Mouse (Mus musculus) MEL (cell line): Measurements from ENCODE around the gene Cpeb3. TPM values are rescaled to one million over a fixed set of nuclear protein-coding genes. Genes with fewer than 3 reads are reported as not detected.

Experiments
- DNase-seq: peaks from one replicate; pipeline ENCODE4 v3.0.0; 2011; ENCODE audit warnings: low read depth, low spot score
- H3K27ac ChIP-seq: 2 replicates; pipeline ENCODE4 v1.5.1; 2012; ENCODE audit warnings: low read depth, mild to moderate bottlenecking, control low read depth, low read length, moderate library complexity; ENCODE audit not compliant: control insufficient read depth
- H3K27me3 ChIP-seq, 2 experiments: fragments of 150-350 bp in 1 of 2; sonication (generic) in 1 of 2; 2 replicates each; pipeline ENCODE4 v1.6.1; 2012; ENCODE audit warnings: low read length in 2 of 2, mild to moderate bottlenecking in 2 of 2, improper control_type of control experiment in 1 of 2, moderate library complexity in 1 of 2; ENCODE audit not compliant: insufficient read depth in 2 of 2, control insufficient read depth in 1 of 2
- H3K36me3 ChIP-seq, 2 experiments: 2 replicates each; pipeline ENCODE4 v1.6.1; 2012 to 2014; ENCODE audit warnings: low read length in 2 of 2, improper control_type of control experiment in 1 of 2, inconsistent platforms in 1 of 2, mild to moderate bottlenecking in 1 of 2; ENCODE audit not compliant: insufficient read depth in 2 of 2, control insufficient read depth in 1 of 2
- H3K4me1 ChIP-seq, 2 experiments: fragments of 150-350 bp in 1 of 2; sonication (generic) in 1 of 2; 2 replicates each; pipeline ENCODE4 v1.6.1; 2012; ENCODE audit warnings: low read length in 2 of 2, improper control_type of control experiment in 1 of 2, mild to moderate bottlenecking in 1 of 2; ENCODE audit not compliant: insufficient read depth in 2 of 2, control insufficient read depth in 1 of 2
- H3K4me3 ChIP-seq, 2 experiments: fragments of 150-350 bp in 1 of 2; sonication (generic) in 1 of 2; 2 replicates each; pipeline ENCODE4 v1.5.1; 2012; ENCODE audit warnings: low read depth in 2 of 2, low read length in 2 of 2, mild to moderate bottlenecking in 2 of 2, moderate library complexity in 2 of 2, control low read depth in 1 of 2, improper control_type of control experiment in 1 of 2; ENCODE audit not compliant: control insufficient read depth in 1 of 2, insufficient read depth in 1 of 2
- H3K79me2 ChIP-seq: 2 replicates; pipeline ENCODE4 v1.6.1; 2012; ENCODE audit warnings: mild to moderate bottlenecking, low read length, moderate library complexity; ENCODE audit not compliant: control insufficient read depth, poor library complexity, insufficient read depth
- H3K9ac ChIP-seq: 2 replicates; pipeline ENCODE4 v1.6.1; 2012; ENCODE audit warnings: low read depth, mild to moderate bottlenecking, control low read depth, low read length, moderate library complexity; ENCODE audit not compliant: control insufficient read depth, poor library complexity, severe bottlenecking
- H3K9me3 ChIP-seq: fragments of 150-350 bp; sonication (generic); replicated peaks from 2 replicates; pipeline ENCODE4 v1.6.1; 2012; ENCODE audit warnings: mild to moderate bottlenecking, low read length, improper control_type of control experiment, moderate library complexity; ENCODE audit not compliant: insufficient read depth
- BHLHE40 ChIP-seq: IDR thresholded peaks from 2 replicates; pipeline ENCODE4 v1.6.1; 2012; ENCODE audit warnings: low read depth, mild to moderate bottlenecking, inconsistent platforms, low read length, improper control_type of control experiment, borderline replicate concordance
- CTCF ChIP-seq, 3 experiments: IDR thresholded peaks in 2 of 3; conservative IDR thresholded peaks in 1 of 3; 2 replicates each; pipeline ENCODE4 v1.5.1; 2011 to 2012; ENCODE audit warnings: low read length in 3 of 3, low read depth in 2 of 3, mild to moderate bottlenecking in 2 of 3, improper control_type of control experiment in 1 of 3, inconsistent platforms in 1 of 3, mixed read lengths in 1 of 3, moderate library complexity in 1 of 3; ENCODE audit not compliant: control insufficient read depth in 1 of 3, insufficient read depth in 1 of 3, poor library complexity in 1 of 3, severe bottlenecking in 1 of 3
- ETS1 ChIP-seq: IDR thresholded peaks from 2 replicates; pipeline ENCODE4 v1.6.1; 2012; ENCODE audit warnings: low read depth, mild to moderate bottlenecking, inconsistent platforms, low read length, improper control_type of control experiment, moderate library complexity
- GABPA ChIP-seq: IDR thresholded peaks from 2 replicates; pipeline ENCODE4 v1.6.1; 2012; ENCODE audit warnings: low read depth, mild to moderate bottlenecking, inconsistent platforms, low read length, improper control_type of control experiment, moderate library complexity
- GATA1 ChIP-seq: IDR thresholded peaks from 2 replicates; pipeline ENCODE4 v1.6.1; 2011; ENCODE audit warnings: low read depth, low read length, improper control_type of control experiment
- HCFC1 ChIP-seq: IDR thresholded peaks from 2 replicates; pipeline ENCODE4 v1.6.1; 2012; ENCODE audit warnings: low read depth, mild to moderate bottlenecking, inconsistent platforms, low read length, improper control_type of control experiment, moderate library complexity
- KAT2A ChIP-seq: conservative IDR thresholded peaks from 2 replicates; pipeline ENCODE4 v1.6.1; 2012; ENCODE audit warnings: low read depth, low read length, improper control_type of control experiment, inconsistent platforms
- MAFK ChIP-seq: IDR thresholded peaks from 2 replicates; pipeline ENCODE4 v1.6.1; 2011; ENCODE audit warnings: low read depth, mild to moderate bottlenecking, low read length, improper control_type of control experiment, borderline replicate concordance
- MAZ ChIP-seq: IDR thresholded peaks from 2 replicates; pipeline ENCODE4 v1.6.1; 2012; ENCODE audit warnings: low read depth, mild to moderate bottlenecking, inconsistent platforms, low read length, improper control_type of control experiment
- MYC ChIP-seq: IDR thresholded peaks from 2 replicates; pipeline ENCODE4 v1.6.1; 2011; ENCODE audit warnings: low read depth, mild to moderate bottlenecking, low read length, improper control_type of control experiment, moderate library complexity
- NELFE ChIP-seq: IDR thresholded peaks from 2 replicates; pipeline ENCODE4 v1.6.1; 2011; ENCODE audit warnings: low read depth, low read length, improper control_type of control experiment
- NRF1 ChIP-seq: IDR thresholded peaks from 2 replicates; pipeline ENCODE4 v1.6.1; 2014; ENCODE audit warnings: low read depth, mild to moderate bottlenecking, inconsistent platforms, low read length, improper control_type of control experiment, moderate library complexity; ENCODE audit not compliant: poor library complexity, insufficient read depth, severe bottlenecking
- POLR2A ChIP-seq, 2 experiments: IDR thresholded peaks; 2 replicates each; pipeline ENCODE4 v1.6.1; 2011 to 2012; ENCODE audit warnings: low read length in 2 of 2, mild to moderate bottlenecking in 2 of 2, control low read depth in 1 of 2, improper control_type of control experiment in 1 of 2, low read depth in 1 of 2, moderate library complexity in 1 of 2; ENCODE audit not compliant: control insufficient read depth in 1 of 2, insufficient read depth in 1 of 2, poor library complexity in 1 of 2
- POLR2AphosphoS5 ChIP-seq: IDR thresholded peaks from 2 replicates; pipeline ENCODE4 v1.6.1; 2012; ENCODE audit warnings: low read depth, borderline replicate concordance, mild to moderate bottlenecking, inconsistent platforms, low read length, moderate library complexity, mixed read lengths
- RCOR1 ChIP-seq: IDR thresholded peaks from 2 replicates; pipeline ENCODE4 v1.6.1; 2012; ENCODE audit warnings: low read depth, mild to moderate bottlenecking, inconsistent platforms, low read length, improper control_type of control experiment
- SIN3A ChIP-seq: IDR thresholded peaks from 2 replicates; pipeline ENCODE4 v1.6.1; 2012; ENCODE audit warnings: low read length, improper control_type of control experiment, inconsistent platforms
- TBP ChIP-seq: IDR thresholded peaks from 2 replicates; pipeline ENCODE4 v1.8.0; 2011; ENCODE audit warnings: low read depth, low read length, improper control_type of control experiment
- UBTF ChIP-seq: IDR thresholded peaks from 2 replicates; pipeline ENCODE4 v1.6.1; 2012; ENCODE audit warnings: low read depth, mild to moderate bottlenecking, inconsistent platforms, low read length, improper control_type of control experiment, moderate library complexity, borderline replicate concordance; ENCODE audit not compliant: insufficient read depth
- USF1 ChIP-seq: IDR thresholded peaks from 2 replicates; pipeline ENCODE4 v1.6.1; 2014; ENCODE audit warnings: low read depth, mild to moderate bottlenecking, inconsistent platforms, low read length, improper control_type of control experiment, moderate library complexity
- ZC3H11A ChIP-seq: IDR thresholded peaks from 2 replicates; pipeline ENCODE4 v1.6.1; 2012; ENCODE audit warnings: low read depth, mild to moderate bottlenecking, inconsistent platforms, low read length, improper control_type of control experiment
- ZMIZ1 ChIP-seq: IDR thresholded peaks from 2 replicates; pipeline ENCODE4 v1.6.1; 2012; ENCODE audit warnings: low read depth, mild to moderate bottlenecking, inconsistent platforms, low read length, improper control_type of control experiment, moderate library complexity
- polyA plus RNA-seq, 2 experiments: library from polyadenylated mRNA; stranded (reverse) in 1 of 2; unstranded in 1 of 2; fragments of >175 nt in 1 of 2; fragments of >200 nt in 1 of 2; gene quantifications; 2 replicates each; pipeline versions ENCODE4 v1.2.1 to v1.2.4; 2012; ENCODE audit warnings: low replicate concordance in 2 of 2, low read depth in 1 of 2; ENCODE audit not compliant: insufficient read length in 2 of 2, insufficient read depth in 1 of 2, missing spikeins in 1 of 2
- total RNA-seq: library from RNA; depleted of rRNA; stranded (reverse); fragments of 300-350 nt; gene quantifications from 2 replicates; pipeline ENCODE4 v1.2.3, GENCODE M21; 2012

Cpeb3 gene
- total and polyA plus RNA-seq, 3 experiments, result 0.35 to 0.93 TPM; not detected in 1

GRCm38 (mm10) chr19:37214711-37215110 lies 6.3 kb upstream of the Cpeb3 start:
- Histone ChIP-seq H3K4me3 (no peak overlapping the region), H3K36me3 (peaks cover 23 to 33% of the 10 kb centered on the region in 2 experiments), H3K9me3 (no peaks in the 10 kb centered on the region), H3K9ac (no peak overlapping the region), H3K27me3 (no peaks in the 10 kb centered on the region), H3K79me2 (peaks cover 3% of the 10 kb centered on the region; the same call in 1 of the 2 replicates), H3K27ac (no peak overlapping the region), H3K4me1 (peaks cover 11 to 16% of the 10 kb centered on the region in 2 experiments)
- 0 out of 2 replicates have a peak, but pooled peaks have one; percentile 6 for TF ChIP-seq GATA1
- 0 out of 2 replicates have a peak, but pooled peaks have one; percentile 8 for TF ChIP-seq ETS1
- TF ChIP-seq MYC, result no peak
- peak; percentile 19 for DNase-seq

- Histone ChIP-seq H3K9me3 (no peaks in the 10 kb centered on the region), H3K79me2 (peaks cover 27% of the 10 kb centered on the region), H3K36me3 (peaks cover 18 to 35% of the 10 kb centered on the region in 2 experiments), H3K27me3 (no peaks in the 10 kb centered on the region), H3K27ac (no peak overlapping the region), H3K4me1 (peaks cover 20 to 26% of the 10 kb centered on the region in 2 experiments), H3K4me3 (no peak overlapping the region), H3K9ac (no peak overlapping the region)
- no peak for DNase-seq
- TF ChIP-seq NELFE, result no peak
- TF ChIP-seq UBTF, result no peak
- no peak for TF ChIP-seq ZMIZ1
- TF ChIP-seq USF1, result no peak
- TF ChIP-seq MAFK, result no peak
- TF ChIP-seq NRF1, result no peak
- no peak for TF ChIP-seq BHLHE40
- no peak for TF ChIP-seq MAZ
- TF ChIP-seq TBP, result no peak
- no peak for TF ChIP-seq GABPA
- no peak for TF ChIP-seq MYC
- no peak for TF ChIP-seq HCFC1
- no peak for TF ChIP-seq CTCF (IDR thresholded peaks at IDR 0.05 in 2 of 3, conservative IDR thresholded peaks at IDR 0.05 in 1 of 3; ENCODE audit: control insufficient read depth in 1 of 3, insufficient read depth in 1 of 3, low read depth in 2 of 3, low read length in 3 of 3, poor library complexity in 1 of 3, severe bottlenecking in 1 of 3)
- no peak for TF ChIP-seq ETS1
- no peak for TF ChIP-seq SIN3A
- TF ChIP-seq RCOR1, result no peak
- TF ChIP-seq ZC3H11A, result no peak
- no peak for TF ChIP-seq POLR2A (IDR thresholded peaks at IDR 0.05; ENCODE audit: control insufficient read depth in 1 of 2, insufficient read depth in 1 of 2, low read depth in 1 of 2, low read length in 2 of 2, poor library complexity in 1 of 2)
- TF ChIP-seq KAT2A, result no peak
- TF ChIP-seq POLR2AphosphoS5, result no peak
Measured at GRCm38 (mm10) chr19:37211416-37211815, 3.0 kb upstream of the Cpeb3 start.
